Mouse (Mus musculus) embryonic stem cell, embryonic (primary cell): Measurements from ENCODE around the gene Ube3c.

ENCODE experiments used
- CTCF ChIA-PET, 4 experiments: fragments of 300-600 bp in 2 of 4; fragments of 350-600 bp in 2 of 4; sonication (Branson Sonifier 250); formaldehyde crosslinking; loops; one replicate each; lab custom pipeline; 2022; ENCODE audit warnings: inconsistent platforms in 2 of 4; lab: Charles Lee
- POLR2A ChIA-PET, 4 experiments: fragments of 300-600 bp in 2 of 4; fragments of 350-600 bp in 2 of 4; sonication (Branson Sonifier 250); formaldehyde crosslinking; loops; one replicate each; lab custom pipeline; 2022; ENCODE audit warnings: antibody characterized with exemption in 4 of 4, inconsistent platforms in 1 of 4; lab: Charles Lee

Ube3c gene

DNA sequence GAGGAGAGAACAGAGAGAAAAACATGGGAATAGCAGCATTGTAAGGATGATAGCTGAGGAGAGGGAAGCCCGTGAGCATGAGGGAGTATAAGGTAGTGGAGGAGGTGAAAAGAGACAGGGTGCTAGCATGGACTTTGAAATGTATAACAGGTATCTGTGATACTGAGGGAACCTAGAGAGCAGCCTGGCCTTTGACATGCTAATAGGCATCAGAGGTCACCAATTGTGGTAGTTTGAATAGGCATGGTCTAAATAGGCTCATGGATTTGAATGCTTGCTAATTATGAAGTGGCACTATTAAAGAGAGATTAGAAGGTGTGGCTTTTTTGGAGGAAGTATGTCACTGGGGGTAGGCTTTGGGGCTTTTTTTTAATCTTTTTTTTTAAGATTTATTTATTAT is 143.9 kb downstream of the Ube3c start:
- CTCF ChIA-PET = interaction anchor here in 1 of 4 experiments (1.3 kb wide), 1 partner anchor 13 kb away, joined by 4 read pairs; no protein-coding TSS in a partner anchor
- POLR2A ChIA-PET = interaction anchor here (0.6 to 10.0 kb wide), 15 partner anchors 9 to 191 kb away, joined by 3 to 192 read pairs (median 9); partner anchors contain the start of genes Dnajb6 (in 2 of the 4) and Gm5129 (in 2 of the 4)

DNA sequence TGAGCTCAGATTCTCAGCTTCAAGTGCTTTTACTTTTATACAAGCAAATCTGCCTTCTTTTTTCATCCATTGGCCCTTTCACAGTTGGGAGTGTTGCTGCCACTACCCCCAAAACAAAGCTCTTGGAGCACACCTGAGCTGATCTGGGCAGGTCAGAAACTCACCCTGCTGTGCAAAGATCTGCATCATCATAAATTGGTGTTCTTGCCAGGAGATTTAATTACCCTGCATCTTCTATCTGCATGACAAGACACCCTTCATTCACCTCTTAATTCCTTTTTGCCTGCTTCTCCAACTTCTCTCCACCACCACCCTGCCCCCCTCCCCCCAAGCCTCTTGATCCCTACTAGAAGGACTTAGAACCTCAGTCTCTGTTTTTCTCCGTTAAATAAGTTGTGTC is 152.1 kb downstream of the Ube3c start:
- ChIA-PET POLR2A (interaction anchor here (0.7 to 13.2 kb wide), 20 partner anchors 10 to 243 kb away, joined by 3 to 376 read pairs (median 7); partner anchors contain the start of genes Dnajb6 (in 2 of the 4), Gm5129 (in 2 of the 4) and Mnx1 (in 1 of the 4)), CTCF (interaction anchor here in 1 of 4 experiments (0.9 kb wide), 1 partner anchor 15 kb away, joined by 3 read pairs; the partner anchor contains the start of gene Gm5129)

DNA sequence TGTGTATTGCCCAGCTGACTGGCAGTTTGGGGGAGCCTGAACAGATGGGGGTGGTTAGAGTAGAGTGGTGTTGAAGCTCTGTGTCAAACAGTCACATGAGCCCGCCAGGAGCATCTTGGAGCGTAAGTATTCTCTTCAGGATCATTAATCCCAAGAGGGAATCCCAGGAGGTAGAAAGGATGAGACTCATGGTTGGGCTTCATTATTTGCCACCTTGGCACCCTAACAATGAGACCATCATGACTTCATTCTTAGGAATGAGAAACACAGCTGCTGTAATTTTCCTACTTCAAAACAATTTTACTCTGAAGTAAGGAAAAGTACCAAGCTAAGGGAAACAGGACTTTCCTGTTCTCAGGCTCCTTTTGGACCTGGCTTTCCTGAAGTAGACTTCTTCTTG is 156.3 kb downstream of the Ube3c start:
- ChIA-PET POLR2A (interaction anchor here in 3 of 4 experiments (0.5 to 13.2 kb wide), 21 partner anchors 8 to 389 kb away, joined by 3 to 376 read pairs (median 9); partner anchors contain the start of genes Dnajb6 (in 2 of the 3) and Gm5129 (in 2 of the 3)), CTCF (interaction anchor here in 2 of 4 experiments (0.6 to 1.5 kb wide), 2 partner anchors 9 to 11 kb away, joined by 4 to 5 read pairs; partner anchors contain the start of gene Gm5129 (in 1 of the 2))
